Mouse (Mus musculus) lung, adult 2 months (tissue): ENCODE results near the gene Alg6.

Experiments used
- CTCF ChIP-seq: fragments of 200-500 bp; IDR thresholded peaks from 2 replicates; pipeline ENCODE4 v1.5.1; 2011; ENCODE audit warnings: mild to moderate bottlenecking, low read length, control low read depth; ENCODE audit not compliant: insufficient read depth
- POLR2A ChIP-seq: fragments of 200-500 bp; IDR thresholded peaks from 2 replicates; pipeline ENCODE4 v1.6.1; 2011; ENCODE audit warnings: low read depth, mild to moderate bottlenecking, control low read depth, low read length, borderline replicate concordance; ENCODE audit errors: extremely low read depth

- no peak for TF ChIP-seq CTCF
- no peak for TF ChIP-seq POLR2A
Measured at GRCm38 (mm10) chr4:99773041-99773440, 57.6 kb downstream of the Alg6 start.
